Mouse (Mus musculus): Measurements from ENCODE around the gene Lag3. TPM values are rescaled to one million over a fixed set of nuclear protein-coding genes. Genes with fewer than 3 reads are reported as not detected.

Gene Lag3
- total RNA-seq (2023), result 0.83 TPM

GRCm38 (mm10) chr6:124911533-124912218 is at the start of gene Lag3:
TSS of gene Lag3 (minus strand) at chr6:124911705.

GRCm38 (mm10) chr6:124930754-124931524 is 19.4 kb upstream of the Lag3 start, which contains the start of gene Mlf2:
TSS of gene Mlf2 (plus strand) at chr6:124931386.

DNA sequence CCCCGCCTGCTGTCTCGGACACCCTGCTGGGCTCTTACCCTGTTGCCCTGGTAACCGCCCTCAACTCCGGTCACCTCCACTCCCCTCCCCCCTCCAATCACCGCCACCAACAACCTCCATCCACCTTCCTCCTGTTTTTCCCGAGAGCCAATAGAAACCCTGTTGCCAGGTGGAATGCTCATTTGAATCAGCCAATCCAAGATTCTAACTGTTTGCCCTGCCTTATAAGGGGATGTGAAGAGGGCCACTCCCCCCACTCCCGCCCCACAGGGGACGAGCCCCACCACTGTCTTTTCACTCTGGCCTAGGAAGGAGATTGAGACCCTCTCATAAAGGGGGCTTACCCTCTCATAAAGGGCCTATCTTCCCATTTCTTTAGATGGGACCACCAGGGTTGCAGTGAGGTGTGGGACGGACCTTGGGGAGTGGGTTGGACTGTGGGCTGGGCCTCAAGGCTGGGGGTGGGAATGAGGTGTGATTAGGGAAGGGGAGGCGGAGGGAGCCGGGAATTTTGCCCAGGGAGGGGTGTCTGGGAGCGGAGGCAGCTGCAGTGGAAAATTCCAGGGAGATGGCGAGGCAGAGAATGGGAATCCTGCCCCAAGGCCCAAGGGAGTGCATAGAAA is 8.3 kb upstream of the Lag3 start, which contains the start of gene Ptms:
Ptms (minus strand) TSS at position 409 of the 623 bp plus-strand sequence.

GRCm38 (mm10) chr6:124887986-124888385 is 23.5 kb downstream of the Lag3 start, which contains the start of gene Cd4:
TSS of gene Cd4 (minus strand) at chr6:124888221.

GRCm38 (mm10) chr6:124863658-124864298 is 47.7 kb downstream of the Lag3 start, which contains the start of gene Gpr162:
TSS of gene Gpr162 (minus strand) at chr6:124863983.

GRCm38 (mm10) chr6:124856916-124857839 is 54.3 kb downstream of the Lag3 start, which contains the start of gene P3h3:
TSS of gene P3h3 (minus strand) at chr6:124857752.

Other genes with a start within 250 kb of the Lag3 start
- 56.7 TPM for gene Lpcat3, start 248.7 kb downstream of the Lag3 start, total RNA-seq (2023)
- gene Emg1, start 199.5 kb downstream of the Lag3 start, total RNA-seq (2023), result 154 TPM
- gene Phb2, start 199.4 kb downstream of the Lag3 start, total RNA-seq (2023), result 159 TPM
- gene Ptpn6, start 173.0 kb downstream of the Lag3 start, total RNA-seq (2023), result 191 TPM
- gene Grcc10, start 170.3 kb downstream of the Lag3 start, total RNA-seq (2023), result 226 TPM
- 3.8 TPM for gene Gm45234, start 155.7 kb downstream of the Lag3 start, total RNA-seq (2023)
- gene Atn1, start 155.2 kb downstream of the Lag3 start, total RNA-seq (2023), result 107 TPM
- gene Eno2, start 142.0 kb downstream of the Lag3 start, total RNA-seq (2023), result 1.4 TPM
- 10.1 TPM for gene Lrrc23, start 132.0 kb downstream of the Lag3 start, total RNA-seq (2023)
- gene Spsb2, start 103.0 kb downstream of the Lag3 start, total RNA-seq (2023), result 3.6 TPM
- gene Tpi1, start 97.4 kb downstream of the Lag3 start, total RNA-seq (2023), result 26.1 TPM
- 79.3 TPM for gene Usp5, start 82.2 kb downstream of the Lag3 start, total RNA-seq (2023)
- 2.0 TPM for gene Cdca3, start 82.2 kb downstream of the Lag3 start, total RNA-seq (2023)
- not detected for gene Gnb3, start 71.4 kb downstream of the Lag3 start, total RNA-seq (2023)
- not detected for gene P3h3, start 54.0 kb downstream of the Lag3 start, total RNA-seq (2023)
- gene Gpr162, start 47.7 kb downstream of the Lag3 start, total RNA-seq (2023), result not detected
- gene Cd4, start 23.5 kb downstream of the Lag3 start, total RNA-seq (2023), result 9.1 TPM
- gene Ptms, start 8.4 kb upstream of the Lag3 start, total RNA-seq (2023), result 25.0 TPM
- 77.4 TPM for gene Mlf2, start 19.7 kb upstream of the Lag3 start, total RNA-seq (2023)
- gene Cops7a, start 53.8 kb upstream of the Lag3 start, total RNA-seq (2023), result 33.3 TPM
- gene Pianp, start 85.0 kb upstream of the Lag3 start, total RNA-seq (2023), result 0.21 TPM
- 68.9 TPM for gene Zfp384, start 97.4 kb upstream of the Lag3 start, total RNA-seq (2023)
- gene Ing4, start 128.1 kb upstream of the Lag3 start, total RNA-seq (2023), result 83.2 TPM
- 15.9 TPM for gene Acrbp, start 138.0 kb upstream of the Lag3 start, total RNA-seq (2023)
- 17.4 TPM for gene Lpar5, start 156.2 kb upstream of the Lag3 start, total RNA-seq (2023)
- 272 TPM for gene Chd4, start 184.3 kb upstream of the Lag3 start, total RNA-seq (2023)
- 43.1 TPM for gene Nop2, start 220.2 kb upstream of the Lag3 start, total RNA-seq (2023)
- gene Iffo1, start 233.5 kb upstream of the Lag3 start, total RNA-seq (2023), result 29.9 TPM